Mouse (Mus musculus): ENCODE data around the gene Stard13. TPM values are rescaled to one million over a fixed set of nuclear protein-coding genes. Genes with fewer than 3 reads are reported as not detected.

The Stard13 gene
- polyA plus RNA-seq, 1 experiment from 2014 or later: 19.1 TPM

GRCm38 (mm10) chr5:151190764-151191163 is 42.9 kb downstream of the Stard13 start:
- 64% methylated on average over 5 of the region's 5 CpGs for WGBS

GRCm38 (mm10) chr5:151189789-151190378 is 43.8 kb downstream of the Stard13 start:
- H3K4me2 ChIP-seq (ENCODE audit: low read depth, low read length): peak overlapping the region; percentile 69
- H3K9ac ChIP-seq (ENCODE audit: low read length): peak overlapping the region; percentile 71
- H3K4me3 ChIP-seq (replicated peaks; ENCODE audit: low read length): peak overlapping the region; percentile 60
- H3K36me3 ChIP-seq (ENCODE audit: control insufficient read depth, insufficient read depth, low read length): no peaks in the 10 kb centered on the region
- under 1% methylated on average over 27 of the region's 27 CpGs for WGBS
- no peaks in the 10 kb centered on the region for H3K27me3 ChIP-seq (ENCODE audit: control insufficient read depth, insufficient read depth, low read length)
- no peaks in the 10 kb centered on the region for H3K9me3 ChIP-seq (replicated peaks; ENCODE audit: control insufficient read depth, low read length)
- peak; percentile 93 for ATAC-seq (ENCODE audit: insufficient read depth, low FRiP score)
- peak overlapping the region; percentile 57 for H3K27ac ChIP-seq (ENCODE audit: low read length)
- 0 out of 2 replicates have a peak, but pooled peaks cover 9% of the 10 kb centered on the region for H3K4me1 ChIP-seq (ENCODE audit: control insufficient read depth, insufficient read depth, low read length)

More at GRCm38 (mm10) chr5:151190764-151191163, 42.9 kb downstream of the Stard13 start:
- Histone ChIP-seq H3K4me1 (ENCODE audit: control insufficient read depth, insufficient read depth, low read length) (0 out of 2 replicates have a peak, but pooled peaks cover 5% of the 10 kb centered on the region), H3K27me3 (ENCODE audit: control insufficient read depth, insufficient read depth, low read length) (no peaks in the 10 kb centered on the region), H3K9me3 (replicated peaks; ENCODE audit: control insufficient read depth, low read length) (no peaks in the 10 kb centered on the region), H3K4me2 (ENCODE audit: low read depth, low read length) (peak overlapping the region; percentile 69; the same call in 1 of the 2 replicates), H3K36me3 (ENCODE audit: control insufficient read depth, insufficient read depth, low read length) (no peaks in the 10 kb centered on the region), H3K9ac (ENCODE audit: low read length) (no peak overlapping the region), H3K27ac (ENCODE audit: low read length) (0 out of 2 replicates have a peak overlapping the region, but pooled peaks have one; percentile 19), H3K4me3 (replicated peaks; ENCODE audit: low read length) (no peak overlapping the region)
- no peak for ATAC-seq (ENCODE audit: insufficient read depth, low FRiP score)

DNA sequence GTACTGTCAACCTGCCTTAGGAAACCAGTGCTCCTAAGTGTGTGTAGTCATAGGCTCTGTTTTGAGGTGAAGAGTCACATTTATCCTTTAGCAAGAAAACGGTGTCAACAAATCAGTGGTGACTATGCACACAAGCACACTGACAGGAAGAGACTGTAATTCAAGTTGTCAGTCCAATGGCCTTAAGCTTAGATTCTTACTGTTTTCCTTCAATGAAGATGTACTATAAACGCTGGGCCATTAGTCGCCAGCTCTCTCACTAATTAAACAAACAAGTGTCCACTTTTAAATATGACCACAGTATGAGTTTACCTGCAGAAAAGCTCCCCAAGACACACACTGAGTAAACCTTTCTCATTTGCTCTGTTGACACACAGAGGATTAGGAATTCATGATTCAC is 44.3 kb downstream of the Stard13 start:
- peak overlapping the region; percentile 60 for H3K4me3 ChIP-seq (replicated peaks; ENCODE audit: low read length)
- 0 out of 2 replicates have a peak, but pooled peaks cover 8% of the 10 kb centered on the region for H3K4me1 ChIP-seq (ENCODE audit: control insufficient read depth, insufficient read depth, low read length)
- peak overlapping the region; percentile 57 for H3K27ac ChIP-seq (ENCODE audit: low read length)
- no peaks in the 10 kb centered on the region for H3K9me3 ChIP-seq (replicated peaks; ENCODE audit: control insufficient read depth, low read length)
- H3K9ac ChIP-seq (ENCODE audit: low read length): peak overlapping the region; percentile 71
- WGBS: 5% methylated on average over 3 of the region's 3 CpGs
- H3K36me3 ChIP-seq (ENCODE audit: control insufficient read depth, insufficient read depth, low read length): no peaks in the 10 kb centered on the region
- peak overlapping the region; percentile 69 for H3K4me2 ChIP-seq (ENCODE audit: low read depth, low read length)
- H3K27me3 ChIP-seq (ENCODE audit: control insufficient read depth, insufficient read depth, low read length): no peaks in the 10 kb centered on the region
- no peak for ATAC-seq (ENCODE audit: insufficient read depth, low FRiP score)

GRCm38 (mm10) chr5:151188659-151189058 is 45.0 kb downstream of the Stard13 start:
- Histone ChIP-seq H3K36me3 (ENCODE audit: control insufficient read depth, insufficient read depth, low read length) (no peaks in the 10 kb centered on the region), H3K4me2 (ENCODE audit: low read depth, low read length) (peak overlapping the region; percentile 69; the same call in 1 of the 2 replicates), H3K9ac (ENCODE audit: low read length) (no peak overlapping the region), H3K4me1 (ENCODE audit: control insufficient read depth, insufficient read depth, low read length) (0 out of 2 replicates have a peak, but pooled peaks cover 4% of the 10 kb centered on the region), H3K27me3 (ENCODE audit: control insufficient read depth, insufficient read depth, low read length) (no peaks in the 10 kb centered on the region), H3K9me3 (replicated peaks; ENCODE audit: control insufficient read depth, low read length) (no peaks in the 10 kb centered on the region), H3K4me3 (replicated peaks; ENCODE audit: low read length) (no peak overlapping the region), H3K27ac (ENCODE audit: low read length) (no peak overlapping the region)
- 74% methylated on average over 6 of the region's 6 CpGs for WGBS
- ATAC-seq (ENCODE audit: insufficient read depth, low FRiP score): no peak

DNA sequence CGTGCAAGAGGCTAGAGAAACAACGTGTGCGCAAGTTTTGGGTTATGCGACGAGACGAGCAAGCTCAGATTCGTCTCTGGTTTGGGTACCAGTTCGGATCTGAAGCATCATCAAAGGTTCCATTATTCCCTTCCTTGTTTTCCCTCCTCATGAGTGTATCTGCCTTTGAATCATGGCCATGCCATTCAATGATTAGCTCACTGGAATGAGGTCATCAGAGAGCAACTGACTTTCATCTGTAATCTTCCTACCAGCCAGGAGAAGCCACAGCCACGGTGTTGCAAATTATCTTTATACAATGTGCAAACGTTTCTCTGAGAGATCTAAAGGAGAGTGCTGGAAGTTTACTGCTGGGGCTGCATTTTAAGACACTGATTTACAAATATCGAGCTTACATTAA is 46.3 kb downstream of the Stard13 start:
- 0 out of 2 replicates have a peak, but pooled peaks cover 4% of the 10 kb centered on the region for H3K4me1 ChIP-seq (ENCODE audit: control insufficient read depth, insufficient read depth, low read length)
- H3K27me3 ChIP-seq (ENCODE audit: control insufficient read depth, insufficient read depth, low read length): no peaks in the 10 kb centered on the region
- WGBS: 75% methylated on average over 11 of the region's 11 CpGs
- no peaks in the 10 kb centered on the region for H3K36me3 ChIP-seq (ENCODE audit: control insufficient read depth, insufficient read depth, low read length)
- H3K9me3 ChIP-seq (replicated peaks; ENCODE audit: control insufficient read depth, low read length): no peaks in the 10 kb centered on the region
- H3K9ac ChIP-seq (ENCODE audit: low read length): no peak overlapping the region
- H3K4me2 ChIP-seq (ENCODE audit: low read depth, low read length): no peak overlapping the region
- H3K27ac ChIP-seq (ENCODE audit: low read length): no peak overlapping the region
- no peak overlapping the region for H3K4me3 ChIP-seq (replicated peaks; ENCODE audit: low read length)
- ATAC-seq (ENCODE audit: insufficient read depth, low FRiP score): no peak

DNA sequence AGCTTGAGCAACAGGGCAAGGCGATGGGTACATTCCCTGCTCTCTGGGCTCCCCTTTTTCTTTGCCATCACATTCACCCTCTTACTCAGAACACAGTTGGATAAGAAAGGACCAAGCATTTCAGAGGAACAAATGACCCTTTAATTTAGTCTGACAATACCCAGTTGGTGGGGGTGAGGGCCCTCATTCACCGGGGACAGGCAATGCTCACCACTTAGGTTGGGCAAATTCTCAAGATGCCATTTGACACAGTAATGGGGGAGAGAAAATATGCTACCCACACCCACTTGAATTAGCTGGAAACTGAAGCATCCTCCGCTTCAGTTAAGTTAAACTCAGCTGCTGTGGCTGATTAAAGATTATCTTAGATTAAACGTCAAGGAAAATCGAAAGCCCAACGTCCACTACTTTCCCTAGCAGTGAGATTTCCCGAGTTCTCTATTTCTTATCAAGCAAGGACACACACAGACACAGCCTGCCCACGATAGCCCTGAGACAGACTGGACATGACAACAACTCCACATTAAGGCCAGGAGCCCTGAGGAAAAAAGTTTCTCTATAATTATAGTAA is 48.3 kb downstream of the Stard13 start:
- H3K27me3 ChIP-seq (ENCODE audit: control insufficient read depth, insufficient read depth, low read length): no peaks in the 10 kb centered on the region
- H3K4me2 ChIP-seq (ENCODE audit: low read depth, low read length): no peak overlapping the region
- H3K27ac ChIP-seq (ENCODE audit: low read length): no peak overlapping the region
- 54% methylated on average over 8 of the region's 8 CpGs for WGBS
- no peaks in the 10 kb centered on the region for H3K36me3 ChIP-seq (ENCODE audit: control insufficient read depth, insufficient read depth, low read length)
- H3K4me1 ChIP-seq (ENCODE audit: control insufficient read depth, insufficient read depth, low read length): 0 out of 2 replicates have a peak, but pooled peaks cover 4% of the 10 kb centered on the region
- H3K4me3 ChIP-seq (replicated peaks; ENCODE audit: low read length): no peak overlapping the region
- no peaks in the 10 kb centered on the region for H3K9me3 ChIP-seq (replicated peaks; ENCODE audit: control insufficient read depth, low read length)
- no peak for ATAC-seq (ENCODE audit: insufficient read depth, low FRiP score)
- no peak overlapping the region for H3K9ac ChIP-seq (ENCODE audit: low read length)

- ATAC-seq (ENCODE audit: insufficient read depth, low FRiP score): no peak
- no peaks in the 10 kb centered on the region for H3K27me3 ChIP-seq (ENCODE audit: control insufficient read depth, insufficient read depth, low read length)
- 72% methylated on average over 11 of the region's 11 CpGs for WGBS
These were observed 49.9 kb downstream of the Stard13 start for GRCm38 (mm10) chr5:151183656-151184240.

DNA sequence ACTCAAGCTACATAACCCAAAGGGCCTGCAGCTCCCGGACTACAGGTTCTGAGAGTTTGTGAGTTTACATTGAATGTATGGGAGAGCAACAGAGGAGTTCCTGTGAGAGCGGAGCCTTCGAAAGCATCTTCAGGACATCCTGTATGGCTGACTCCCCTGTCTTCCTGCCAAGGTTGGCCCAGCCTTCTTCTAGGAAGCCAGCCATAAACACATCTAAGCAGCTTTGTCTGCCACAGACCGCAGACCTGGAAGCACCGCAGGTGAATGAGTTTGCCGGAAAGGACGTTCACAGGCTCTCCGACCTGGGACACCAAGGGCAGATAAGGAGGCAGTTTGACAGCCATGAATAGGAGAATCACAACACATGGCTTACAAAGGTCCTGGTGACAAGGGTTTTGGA is 52.3 kb downstream of the Stard13 start:
- Histone ChIP-seq H3K4me3 (replicated peaks; ENCODE audit: low read length) (no peak overlapping the region), H3K27ac (ENCODE audit: low read length) (no peak overlapping the region), H3K36me3 (ENCODE audit: control insufficient read depth, insufficient read depth, low read length) (no peaks in the 10 kb centered on the region), H3K4me1 (ENCODE audit: control insufficient read depth, insufficient read depth, low read length) (0 out of 2 replicates have a peak, but pooled peaks cover 4% of the 10 kb centered on the region), H3K27me3 (ENCODE audit: control insufficient read depth, insufficient read depth, low read length) (no peaks in the 10 kb centered on the region), H3K9me3 (replicated peaks; ENCODE audit: control insufficient read depth, low read length) (no peaks in the 10 kb centered on the region), H3K4me2 (ENCODE audit: low read depth, low read length) (no peak overlapping the region), H3K9ac (ENCODE audit: low read length) (no peak overlapping the region)
- WGBS: 90% methylated on average over 8 of the region's 8 CpGs
- no peak for ATAC-seq (ENCODE audit: insufficient read depth, low FRiP score)

More at GRCm38 (mm10) chr5:151183656-151184240, 49.9 kb downstream of the Stard13 start:
- no peak overlapping the region for H3K27ac ChIP-seq (ENCODE audit: low read length)
- H3K36me3 ChIP-seq (ENCODE audit: control insufficient read depth, insufficient read depth, low read length): no peaks in the 10 kb centered on the region
- no peaks in the 10 kb centered on the region for H3K9me3 ChIP-seq (replicated peaks; ENCODE audit: control insufficient read depth, low read length)
- no peak overlapping the region for H3K4me2 ChIP-seq (ENCODE audit: low read depth, low read length)
- H3K9ac ChIP-seq (ENCODE audit: low read length): no peak overlapping the region
- H3K4me3 ChIP-seq (replicated peaks; ENCODE audit: low read length): no peak overlapping the region
- H3K4me1 ChIP-seq (ENCODE audit: control insufficient read depth, insufficient read depth, low read length): 0 out of 2 replicates have a peak, but pooled peaks cover 4% of the 10 kb centered on the region

DNA sequence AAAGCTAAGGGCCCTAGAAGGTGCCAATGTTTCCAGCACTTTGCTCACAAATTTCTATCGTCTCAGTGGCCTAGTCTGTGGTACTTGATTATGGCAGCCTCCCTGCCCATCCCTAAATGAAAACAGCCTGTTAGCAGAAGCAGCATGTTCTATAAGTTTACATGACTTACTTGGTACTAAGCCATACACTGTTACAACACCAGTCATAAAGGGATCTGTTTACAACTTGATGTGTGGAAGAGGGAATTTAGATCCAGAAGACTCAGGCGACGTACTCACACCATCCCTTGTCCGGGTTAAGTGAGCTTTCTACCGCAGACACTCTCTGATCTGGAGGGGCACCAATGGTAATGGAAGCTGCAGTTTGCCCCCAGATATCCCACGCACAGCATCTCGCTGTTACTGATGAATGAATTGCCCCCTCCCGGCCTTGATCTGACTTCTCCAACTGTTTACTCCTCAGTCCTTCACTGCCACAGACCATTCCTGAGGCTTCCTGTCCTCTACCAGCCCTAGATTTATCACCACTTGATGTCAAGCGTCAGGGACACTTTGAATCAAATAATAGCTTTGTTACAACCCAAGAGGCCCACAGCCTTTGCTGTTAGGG is 53.4 kb downstream of the Stard13 start:
- no peaks in the 10 kb centered on the region for H3K36me3 ChIP-seq (ENCODE audit: control insufficient read depth, insufficient read depth, low read length)
- WGBS: 69% methylated on average over 9 of the region's 9 CpGs
- H3K27me3 ChIP-seq (ENCODE audit: control insufficient read depth, insufficient read depth, low read length): no peaks in the 10 kb centered on the region
- peaks cover 5% of the 10 kb centered on the region; the same call in 1 of the 2 replicates for H3K4me1 ChIP-seq (ENCODE audit: control insufficient read depth, insufficient read depth, low read length)
- no peaks in the 10 kb centered on the region for H3K9me3 ChIP-seq (replicated peaks; ENCODE audit: control insufficient read depth, low read length)
- ATAC-seq (ENCODE audit: insufficient read depth, low FRiP score): no peak
- H3K4me2 ChIP-seq (ENCODE audit: low read depth, low read length): no peak overlapping the region
- H3K27ac ChIP-seq (ENCODE audit: low read length): no peak overlapping the region
- H3K4me3 ChIP-seq (replicated peaks; ENCODE audit: low read length): no peak overlapping the region
- H3K9ac ChIP-seq (ENCODE audit: low read length): no peak overlapping the region
